Comparison of ENCODE assay signal across 29 mouse cellular contexts in genomic region chr15:101990946-101991345, GRCm38 (mm10). TPM values are rescaled to one million over a fixed set of nuclear protein-coding genes. Genes with fewer than 3 reads are reported as not detected.
DNase-seq lines count a peak whose midpoint lies in the region; ATAC-seq and TF ChIP-seq lines count a peak whose summit lies in the region.
"Had no signal": no experiment of that assay in that cellular context is flagged by ENCODE, and none has a peak within 500 bp of the region (broad histone marks: within the 10 kb centered on the region; RNA-seq: fewer than 3 reads in every experiment).

No protein-coding gene starts in this region.

- no peak for TF ChIP-seq CTCF in MEL (IDR thresholded peaks at IDR 0.05 in 2 of 3, conservative IDR thresholded peaks at IDR 0.05 in 1 of 3; ENCODE audit: control insufficient read depth in 1 of 3, insufficient read depth in 1 of 3, low read depth in 2 of 3, low read length in 3 of 3, poor library complexity in 1 of 3, severe bottlenecking in 1 of 3)
- no peak for TF ChIP-seq CTCF in intestine, postnatal 0 days (IDR thresholded peaks at IDR 0.05; ENCODE audit: low read depth)
- TF ChIP-seq CTCF in small intestine, adult 2 months (IDR thresholded peaks at IDR 0.05; ENCODE audit: extremely low read depth, insufficient read length, insufficient replicate concordance, low read depth, low read length) = no peak

- TF ChIP-seq EP300 in MEL (IDR thresholded peaks at IDR 0.05; ENCODE audit: low read depth in 1 of 2, low read length in 2 of 2) = peak in 1 of 2 experiments; percentile 34; a peak in 1 of 4 replicates

- no peaks in the 10 kb centered on the region for H3K9me3 ChIP-seq in MEL (replicated peaks; ENCODE audit: insufficient read depth, low read length)
- H3K9me3 ChIP-seq in intestine, embryonic 15.5 days = no peaks in the 10 kb centered on the region
- no peaks in the 10 kb centered on the region for H3K9me3 ChIP-seq in intestine, postnatal 0 days (ENCODE audit: control insufficient read depth)
- peaks cover 5% of the 10 kb centered on the region; the same call in 1 of the 2 replicates for H3K9me3 ChIP-seq in kidney, embryonic 16.5 days (ENCODE audit: low read length)
- H3K9me3 ChIP-seq: embryonic facial prominence, embryonic 13.5 days; embryonic facial prominence, embryonic 15.5 days had no signal

- H3K36me3 ChIP-seq in MEL (ENCODE audit: control insufficient read depth in 1 of 2, insufficient read depth in 2 of 2, low read length in 2 of 2) = peaks cover 0 to 36% of the 10 kb centered on the region in 2 experiments; a peak in 2 of 4 replicates
- no peaks in the 10 kb centered on the region for H3K36me3 ChIP-seq in intestine, embryonic 15.5 days
- no peaks in the 10 kb centered on the region for H3K36me3 ChIP-seq in intestine, postnatal 0 days (ENCODE audit: control insufficient read depth, insufficient read depth)
- H3K36me3 ChIP-seq in small intestine, adult 2 months (ENCODE audit: control insufficient read depth, insufficient read depth, low read length) = peaks cover 2% of the 10 kb centered on the region; the same call in 1 of the 2 replicates
- H3K36me3 ChIP-seq in kidney, embryonic 16.5 days (ENCODE audit: insufficient read depth, low read length) = no peaks in the 10 kb centered on the region
- H3K36me3 ChIP-seq: embryonic facial prominence, embryonic 13.5 days; embryonic facial prominence, embryonic 15.5 days; forebrain, embryonic 10.5 days; forebrain, embryonic 12.5 days had no signal

- WGBS in intestine, embryonic 15.5 days = 68% methylated on average over 6 of the region's 6 CpGs
- WGBS in intestine, postnatal 0 days = 43% methylated on average over 6 of the region's 6 CpGs
- 28% methylated on average over 6 of the region's 6 CpGs for WGBS in small intestine, adult 2 months
- 90% methylated on average over 6 of the region's 6 CpGs for WGBS in kidney, embryonic 16.5 days

- no peak for TF ChIP-seq RAD21 in MEL (IDR thresholded peaks at IDR 0.05; ENCODE audit: low read depth, low read length)

- peaks cover 17 to 52% of the 10 kb centered on the region in 2 experiments for H3K4me1 ChIP-seq in MEL (ENCODE audit: control insufficient read depth in 1 of 2, insufficient read depth in 2 of 2, low read length in 2 of 2)
- 0 out of 2 replicates have a peak, but pooled peaks cover 5% of the 10 kb centered on the region for H3K4me1 ChIP-seq in intestine, embryonic 15.5 days (replicated peaks)
- H3K4me1 ChIP-seq in intestine, postnatal 0 days (replicated peaks; ENCODE audit: control insufficient read depth, insufficient read depth, low read length) = 0 out of 2 replicates have a peak, but pooled peaks cover 3% of the 10 kb centered on the region
- peaks cover 28% of the 10 kb centered on the region; the same call in 1 of the 2 replicates for H3K4me1 ChIP-seq in small intestine, adult 2 months (ENCODE audit: control insufficient read depth, insufficient read depth, insufficient read length, low read length)
- H3K4me1 ChIP-seq in kidney, embryonic 16.5 days (ENCODE audit: insufficient read depth, low read length) = 0 out of 2 replicates have a peak, but pooled peaks cover 3% of the 10 kb centered on the region

- no peak overlapping the region for H3K4me3 ChIP-seq in MEL (ENCODE audit: control insufficient read depth in 1 of 2, insufficient read depth in 1 of 2, low read depth in 2 of 2, low read length in 2 of 2)
- H3K4me3 ChIP-seq in intestine, embryonic 15.5 days (replicated peaks) = no peak overlapping the region
- no peak overlapping the region for H3K4me3 ChIP-seq in intestine, postnatal 0 days (ENCODE audit: low read depth, low read length)
- H3K4me3 ChIP-seq in small intestine, adult 2 months (ENCODE audit: low read depth, low read length) = no peak overlapping the region
- no peak overlapping the region for H3K4me3 ChIP-seq in kidney, embryonic 16.5 days (ENCODE audit: low read length)
- H3K4me3 ChIP-seq: embryonic facial prominence, embryonic 13.5 days; embryonic facial prominence, embryonic 15.5 days; erythroblast, embryonic 14.5 days; forebrain, embryonic 10.5 days; forebrain, embryonic 12.5 days had no signal

- TF ChIP-seq POLR2A in MEL (IDR thresholded peaks at IDR 0.05; ENCODE audit: control insufficient read depth in 1 of 2, insufficient read depth in 1 of 2, low read depth in 1 of 2, low read length in 2 of 2, poor library complexity in 1 of 2) = no peak
- no peak; the same call in 1 of the 2 replicates for TF ChIP-seq POLR2A in small intestine, adult 2 months (IDR thresholded peaks at IDR 0.05; ENCODE audit: low read depth, low read length)

- H3K27me3 ChIP-seq in MEL (ENCODE audit: control insufficient read depth in 1 of 2, insufficient read depth in 2 of 2, low read length in 2 of 2) = no peaks in the 10 kb centered on the region
- no peaks in the 10 kb centered on the region for H3K27me3 ChIP-seq in intestine, embryonic 15.5 days (replicated peaks)
- no peaks in the 10 kb centered on the region for H3K27me3 ChIP-seq in intestine, postnatal 0 days (replicated peaks; ENCODE audit: control insufficient read depth, insufficient read depth, low read length)
- no peaks in the 10 kb centered on the region for H3K27me3 ChIP-seq in small intestine, adult 2 months (ENCODE audit: control insufficient read depth, insufficient read depth, low read length)
- no peaks in the 10 kb centered on the region; the same call in 1 of the 2 replicates for H3K27me3 ChIP-seq in kidney, embryonic 16.5 days (ENCODE audit: insufficient read depth, low read length)
- H3K27me3 ChIP-seq: embryonic facial prominence, embryonic 15.5 days; Patski had no signal

- no peak for DNase-seq in MEL (ENCODE audit: low read depth, low spot score)
- no peak for DNase-seq in cerebellum, adult 9-10 months
- no peak for DNase-seq in right cerebral cortex, postnatal 4 days
- DNase-seq: adrenal gland, adult 8-10 months; adrenal gland, postnatal 36 days; cerebellum, adult 11-12 months; cerebellum, adult 2 months; cerebellum, adult 9-11 months; cerebellum, postnatal 14 days; cerebellum, postnatal 36 days; embryo, embryonic 11 days; forebrain, postnatal 0 days had no signal

- no peak overlapping the region for H3K4me2 ChIP-seq in intestine, embryonic 15.5 days (replicated peaks)
- H3K4me2 ChIP-seq in intestine, postnatal 0 days (replicated peaks; ENCODE audit: low read depth) = no peak overlapping the region
- H3K4me2 ChIP-seq in kidney, embryonic 16.5 days (replicated peaks; ENCODE audit: low read depth, low read length) = no peak overlapping the region
- H3K4me2 ChIP-seq: embryonic facial prominence, embryonic 13.5 days; embryonic facial prominence, embryonic 15.5 days; forebrain, embryonic 12.5 days had no signal

- H3K9ac ChIP-seq in MEL (ENCODE audit: control insufficient read depth, low read depth, low read length, poor library complexity, severe bottlenecking) = no peak overlapping the region
- H3K9ac ChIP-seq in intestine, embryonic 15.5 days = no peak overlapping the region
- H3K9ac ChIP-seq in intestine, postnatal 0 days (ENCODE audit: low read depth, low read length) = no peak overlapping the region
- H3K9ac ChIP-seq in kidney, embryonic 16.5 days (replicated peaks; ENCODE audit: low read length) = no peak overlapping the region
- H3K9ac ChIP-seq: embryonic facial prominence, embryonic 13.5 days; embryonic facial prominence, embryonic 15.5 days; forebrain, embryonic 12.5 days; forebrain, postnatal 0 days had no signal

- no peaks in the 10 kb centered on the region for H3K79me2 ChIP-seq in MEL (ENCODE audit: control insufficient read depth, insufficient read depth, low read length, poor library complexity)

- no peak for ATAC-seq in intestine, embryonic 15.5 days
- ATAC-seq in intestine, postnatal 0 days = peak; percentile 37
- no peak for ATAC-seq in kidney, embryonic 16.5 days (ENCODE audit: low FRiP score, low TSS enrichment)
- ATAC-seq: activated CD4-positive, CD25-positive, alpha-beta regulatory T cell, adult 4 months; forebrain, embryonic 14.5 days; forebrain, postnatal 0 days; Patski had no signal

- no peak overlapping the region for H3K27ac ChIP-seq in MEL (ENCODE audit: control insufficient read depth, low read depth, low read length)
- peak overlapping the region; percentile 33; the same call in 1 of the 2 replicates for H3K27ac ChIP-seq in intestine, embryonic 15.5 days
- H3K27ac ChIP-seq in intestine, postnatal 0 days (ENCODE audit: low read depth, low read length) = peak overlapping the region; percentile 41; the same call in 1 of the 2 replicates
- peak overlapping the region; percentile 78 for H3K27ac ChIP-seq in small intestine, adult 2 months (ENCODE audit: insufficient read depth, low read depth, low read length)
- no peak overlapping the region for H3K27ac ChIP-seq in kidney, embryonic 16.5 days (ENCODE audit: low read length)
- H3K27ac ChIP-seq: embryonic facial prominence, embryonic 13.5 days; embryonic facial prominence, embryonic 15.5 days; forebrain, embryonic 10.5 days; forebrain, embryonic 12.5 days had no signal

RNA-seq across cellular contexts. Expression of gene Krt8, which starts 13.3 kb away (rescaled TPM):
- 0.69 and 0.75 TPM in 2 replicates for total RNA-seq in MEL (2012; rRNA removed)
- polyA plus RNA-seq in MEL (2012; ENCODE audit: insufficient read depth in 1 of 2, insufficient read length in 2 of 2, low read depth in 1 of 2, low replicate concordance in 2 of 2, missing spikeins in 1 of 2) = under 1 TPM in 1 of 2 experiments, not detected in 1; 0.93 TPM
- polyA plus RNA-seq in intestine, embryonic 15.5 days (2015; fragmentation: Nextera tagmentation; extraction: Ambion mirVana) = 775 and 835 TPM in 2 replicates
- polyA plus RNA-seq in intestine, postnatal 0 days (2015; fragmentation: Nextera tagmentation; extraction: Ambion mirVana) = 940 and 1,037 TPM in 2 replicates
- 1,332 and 3,924 TPM in 2 replicates for polyA plus RNA-seq in small intestine, adult 2 months (2012; rRNA removed)
- 267 and 282 TPM in 2 replicates for polyA plus RNA-seq in kidney, embryonic 16.5 days (2015; fragmentation: Nextera tagmentation; extraction: Ambion mirVana)
- total RNA-seq: common myeloid progenitor, adult 5-6 weeks had no signal
- polyA plus RNA-seq: activated CD4-positive, CD25-positive, alpha-beta regulatory T cell, adult 4 months had no signal

RNA-seq across cellular contexts. Expression of gene Krt78, which starts 36.9 kb away (rescaled TPM):
- 0.08 and 0.13 TPM in 2 replicates for total RNA-seq in MEL (2012; rRNA removed)
- polyA plus RNA-seq in MEL (2012; ENCODE audit: insufficient read depth in 1 of 2, insufficient read length in 2 of 2, low read depth in 1 of 2, low replicate concordance in 2 of 2, missing spikeins in 1 of 2) = under 1 TPM in 1 of 2 experiments, not detected in 1; 0.17 TPM
- 0.05 and 0.25 TPM in 2 replicates for polyA plus RNA-seq in intestine, embryonic 15.5 days (2015; fragmentation: Nextera tagmentation; extraction: Ambion mirVana)
- polyA plus RNA-seq in intestine, postnatal 0 days (2015; fragmentation: Nextera tagmentation; extraction: Ambion mirVana) = 0.03 and 0.07 TPM in 2 replicates
- 0.18 and 0.23 TPM in 2 replicates for polyA plus RNA-seq in small intestine, adult 2 months (2012; rRNA removed)
- polyA plus RNA-seq in kidney, embryonic 16.5 days (2015; fragmentation: Nextera tagmentation; extraction: Ambion mirVana) = 0.06 and 0.16 TPM in 2 replicates
- total RNA-seq: adrenal gland, adult 18-20 months; adrenal gland, adult 8-10 months; adrenal gland, postnatal 14 days; adrenal gland, postnatal 36 days; common myeloid progenitor, adult 5-6 weeks; forebrain, postnatal 0 days had no signal
- polyA plus RNA-seq: activated CD4-positive, CD25-positive, alpha-beta regulatory T cell, adult 4 months; C2C12; cerebellum, adult 2 months; forebrain, embryonic 10.5 days; forebrain, embryonic 12.5 days; forebrain, embryonic 14.5 days; forebrain, postnatal 0 days had no signal

RNA-seq across cellular contexts. Expression of gene Krt18, which starts 37.0 kb away (rescaled TPM):
- 0.08 TPM in 1 of 2 replicates, not detected in the other for total RNA-seq in MEL (2012; rRNA removed)
- polyA plus RNA-seq in MEL (2012; ENCODE audit: insufficient read depth in 1 of 2, insufficient read length in 2 of 2, low read depth in 1 of 2, low replicate concordance in 2 of 2, missing spikeins in 1 of 2) = not detected
- polyA plus RNA-seq in intestine, embryonic 15.5 days (2015; fragmentation: Nextera tagmentation; extraction: Ambion mirVana) = 263 and 305 TPM in 2 replicates
- 364 and 368 TPM in 2 replicates for polyA plus RNA-seq in intestine, postnatal 0 days (2015; fragmentation: Nextera tagmentation; extraction: Ambion mirVana)
- polyA plus RNA-seq in small intestine, adult 2 months (2012; rRNA removed) = 141 and 200 TPM in 2 replicates
- polyA plus RNA-seq in kidney, embryonic 16.5 days (2015; fragmentation: Nextera tagmentation; extraction: Ambion mirVana) = 216 and 223 TPM in 2 replicates
- polyA plus RNA-seq: activated CD4-positive, CD25-positive, alpha-beta regulatory T cell, adult 4 months had no signal

RNA-seq across cellular contexts. Expression of gene Krt79, which starts 50.8 kb away (rescaled TPM):
- not detected in 2 replicates for total RNA-seq in MEL (2012; rRNA removed)
- polyA plus RNA-seq in MEL (2012; ENCODE audit: insufficient read depth in 1 of 2, insufficient read length in 2 of 2, low read depth in 1 of 2, low replicate concordance in 2 of 2, missing spikeins in 1 of 2) = not detected
- polyA plus RNA-seq in intestine, embryonic 15.5 days (2015; fragmentation: Nextera tagmentation; extraction: Ambion mirVana) = 0.13 and 0.15 TPM in 2 replicates
- 0.21 and 0.27 TPM in 2 replicates for polyA plus RNA-seq in intestine, postnatal 0 days (2015; fragmentation: Nextera tagmentation; extraction: Ambion mirVana)
- 0.22 and 0.76 TPM in 2 replicates for polyA plus RNA-seq in small intestine, adult 2 months (2012; rRNA removed)
- polyA plus RNA-seq in kidney, embryonic 16.5 days (2015; fragmentation: Nextera tagmentation; extraction: Ambion mirVana) = 0.41 and 0.42 TPM in 2 replicates
- total RNA-seq: common myeloid progenitor, adult 5-6 weeks had no signal
- polyA plus RNA-seq: activated CD4-positive, CD25-positive, alpha-beta regulatory T cell, adult 4 months; cerebellum, adult 2 months; embryonic facial prominence, embryonic 11.5 days; erythroblast, embryonic 14.5 days had no signal

Comparison
In these comparisons a context has a peak if more than half of its experiments do, and no peak if none do; other contexts are left out.
1. H3K27ac ChIP-seq: peak in intestine, embryonic 15.5 days (single experiment), intestine, postnatal 0 days (single experiment) and small intestine, adult 2 months (single experiment); none in MEL (single experiment) and kidney, embryonic 16.5 days (single experiment).
2. RNA of gene Krt8, which starts 13.3 kb away (polyA plus RNA-seq): 1,332 to 3,924 TPM in small intestine, adult 2 months, 940 to 1,037 TPM in intestine, postnatal 0 days, 775 to 835 TPM in intestine, embryonic 15.5 days and 267 to 282 TPM in kidney, embryonic 16.5 days; 0.93 TPM in MEL; every median in the first group is over 100 times any median in the second.
3. RNA of gene Krt18, which starts 37.0 kb away (polyA plus RNA-seq): 364 to 368 TPM in intestine, postnatal 0 days, 263 to 305 TPM in intestine, embryonic 15.5 days, 216 to 223 TPM in kidney, embryonic 16.5 days and 141 to 200 TPM in small intestine, adult 2 months; not detected in MEL; every median in the first group is over 100 times any median in the second.